Mouse (Mus musculus) urinary bladder, postnatal 14 days (tissue): ENCODE results near the gene Dab1.

Source experiments
- DNase-seq: peaks from one replicate; pipeline ENCODE4 v3.0.0; 2021; ENCODE audit warnings: low spot score

Dab1 gene

DNA sequence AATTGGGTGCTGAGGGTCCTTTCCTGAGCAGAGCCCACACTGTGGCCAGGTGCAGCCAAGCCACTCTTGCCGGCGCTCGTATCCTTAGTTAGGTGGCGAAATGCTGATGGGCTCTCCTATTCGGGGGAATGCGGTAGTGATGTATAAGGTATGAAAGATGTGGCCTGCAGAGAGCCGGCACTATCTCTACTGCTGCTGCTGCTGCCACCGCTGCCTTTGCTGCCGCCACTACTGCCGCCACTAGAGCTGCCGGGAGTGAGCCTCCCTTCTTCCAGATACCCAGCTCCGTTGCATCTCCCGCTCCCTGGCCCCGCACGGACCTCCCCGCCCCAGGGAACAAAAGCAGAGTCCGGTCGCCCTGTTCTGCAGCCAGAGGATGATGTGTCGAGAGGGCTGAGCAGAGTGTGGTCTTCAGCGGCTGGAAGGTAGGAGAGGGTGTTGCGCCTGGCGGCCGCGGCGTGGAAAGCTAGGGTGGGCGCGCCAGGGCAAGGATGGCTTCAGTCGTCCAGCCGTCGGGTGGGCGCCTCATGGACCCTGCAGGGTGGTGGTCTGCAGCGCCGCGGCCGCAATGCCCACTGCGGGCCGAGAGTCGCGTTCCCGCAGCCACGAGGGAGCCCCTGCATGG lies at the start of gene Dab1:
Gene Dab1 (plus strand): TSS at position 39 of the 625 bp plus-strand sequence.
- DNase-seq, result no peak

GRCm38 (mm10) chr4:103571721-103572352 lies 47.3 kb upstream of the Dab1 start:
- no peak for DNase-seq

DNA sequence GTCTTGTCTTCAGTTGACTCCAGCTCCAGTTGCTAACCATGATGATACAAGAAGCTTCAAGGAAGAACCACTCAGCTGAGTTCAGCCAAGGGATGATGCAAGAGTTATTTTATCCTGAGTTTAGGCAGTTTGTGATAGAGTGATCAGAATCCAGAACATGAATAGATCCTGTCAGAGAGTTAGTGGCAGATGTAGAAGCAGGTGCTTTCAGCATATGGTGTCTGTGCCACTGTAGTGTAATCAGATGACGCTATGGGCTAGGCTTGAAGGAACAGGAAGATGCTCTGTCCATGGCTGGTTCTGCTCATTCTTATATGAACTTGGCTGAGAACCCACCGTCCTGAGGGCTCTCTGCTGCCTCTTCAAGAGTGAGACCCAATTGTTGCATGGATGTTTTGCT lies 43.6 kb upstream of the Dab1 start:
- DNase-seq, result no peak

- DNase-seq, result no peak
Measured at GRCm38 (mm10) chr4:103576305-103576704, 42.9 kb upstream of the Dab1 start.

GRCm38 (mm10) chr4:103577111-103577815 lies 41.9 kb upstream of the Dab1 start:
- DNase-seq, result no peak

GRCm38 (mm10) chr4:103577821-103578220 lies 41.3 kb upstream of the Dab1 start:
- no peak for DNase-seq

DNA sequence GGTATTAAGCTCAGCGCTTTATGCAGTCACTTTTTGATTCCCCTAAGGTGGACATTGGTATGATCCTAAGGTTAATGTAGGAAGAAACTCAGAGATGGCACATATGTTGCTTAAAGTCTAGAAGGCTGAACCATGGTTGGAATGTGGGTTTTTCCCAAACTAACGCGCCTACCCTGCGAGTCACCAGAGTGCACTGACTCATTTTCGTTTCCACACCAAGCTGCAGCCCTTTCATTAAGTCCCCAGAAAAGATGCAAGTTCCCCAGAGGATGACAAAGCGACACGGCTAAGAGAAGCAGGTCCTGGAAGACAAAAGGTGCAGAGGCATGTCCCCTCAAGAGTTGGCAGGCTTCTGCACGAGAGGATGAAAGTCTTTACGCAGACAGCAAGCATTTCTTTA lies 39.1 kb upstream of the Dab1 start:
- no peak for DNase-seq

DNA sequence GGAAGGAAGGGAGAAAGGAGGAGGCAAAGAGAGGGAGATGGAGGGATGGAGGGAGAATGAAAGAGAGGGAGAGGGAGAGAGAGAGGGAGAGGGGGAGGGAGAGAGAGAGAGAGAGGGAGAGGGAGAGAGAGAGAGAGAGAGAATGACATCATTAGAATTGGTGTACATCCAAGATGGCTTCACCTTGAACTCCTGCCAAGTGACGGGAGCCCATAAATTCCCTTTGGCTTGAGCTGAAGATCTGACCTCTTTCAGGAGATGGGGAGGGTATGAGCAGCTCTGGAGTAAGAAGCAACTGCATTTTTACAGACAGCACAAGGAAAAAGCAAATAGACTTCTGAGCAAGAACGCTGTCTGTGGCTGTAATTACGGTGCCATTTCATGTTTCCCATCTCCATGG lies 4.1 kb upstream of the Dab1 start:
- DNase-seq, result no peak

- DNase-seq, result no peak
Measured at GRCm38 (mm10) chr4:103619946-103620371, 800 bp downstream of the Dab1 start.

- no peak for DNase-seq
Measured at GRCm38 (mm10) chr4:103620590-103621155, 1.5 kb downstream of the Dab1 start.

DNA sequence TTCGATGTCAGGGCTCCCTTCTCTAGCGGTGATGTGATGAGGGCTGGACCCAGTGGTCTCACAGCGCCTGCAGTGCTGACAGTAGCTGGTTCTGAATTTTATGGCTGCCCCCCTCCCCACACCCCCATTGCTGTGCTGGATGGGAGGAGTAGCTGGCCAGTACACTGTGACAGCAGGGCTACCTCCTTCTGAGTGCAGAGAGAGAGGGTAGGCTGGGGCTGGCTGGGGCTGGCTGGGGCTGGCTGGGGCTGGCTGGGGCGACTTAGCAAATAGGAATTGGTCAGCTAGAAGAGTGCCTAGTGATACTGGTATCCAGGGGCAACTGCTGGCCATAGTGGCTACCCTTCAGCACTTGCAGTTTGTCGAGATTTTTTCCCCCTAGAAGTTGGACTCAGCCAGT lies 2.4 kb downstream of the Dab1 start:
- no peak for DNase-seq

DNA sequence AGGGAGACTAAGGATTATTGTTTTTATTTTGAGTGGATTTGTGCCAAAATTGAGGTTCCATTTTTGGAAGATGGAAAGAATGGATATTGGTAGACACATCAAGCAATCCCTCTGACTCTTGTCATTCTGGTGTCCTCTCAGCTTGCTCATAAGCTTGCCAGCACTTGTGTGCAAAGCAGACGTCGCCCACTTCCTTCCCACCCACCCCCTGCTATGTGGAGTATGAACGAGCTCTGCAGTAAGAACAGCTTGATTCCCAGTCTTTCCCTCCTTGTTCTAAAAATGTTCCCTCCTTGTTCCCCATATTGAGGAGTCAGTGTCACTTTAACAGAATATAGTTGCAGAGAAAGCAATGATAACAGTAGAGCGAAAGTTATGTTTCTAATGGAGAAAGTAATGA lies 11.0 kb downstream of the Dab1 start:
- no peak for DNase-seq

DNA sequence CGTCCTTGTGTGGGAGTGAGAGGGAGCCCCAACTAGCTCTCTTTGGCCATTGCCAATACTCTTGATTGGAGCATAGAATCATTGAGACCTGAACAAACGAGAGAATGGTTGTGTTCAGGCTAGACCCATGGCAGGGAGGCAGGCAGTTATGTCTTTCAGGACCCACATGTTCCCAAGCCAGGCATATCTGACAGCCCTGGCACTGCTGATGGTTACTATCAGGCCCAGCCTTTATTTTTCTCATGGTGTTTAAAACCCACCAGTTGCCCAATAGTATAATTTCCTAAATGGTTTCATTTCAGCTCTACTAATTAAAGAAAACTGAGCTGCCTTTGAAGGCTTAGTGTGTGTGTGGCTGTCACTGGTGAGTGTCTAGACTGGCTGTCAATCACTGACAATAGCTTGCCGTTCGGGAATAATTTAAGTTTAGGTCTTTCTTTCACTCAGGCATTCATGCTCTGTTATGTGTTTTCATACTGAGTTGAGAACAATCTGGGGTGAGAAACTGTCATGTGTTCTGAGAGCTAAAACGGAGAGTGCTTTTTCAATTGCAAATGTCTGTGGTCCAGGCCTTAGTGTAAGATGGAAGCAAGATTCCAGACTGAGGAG lies 17.1 kb downstream of the Dab1 start:
- no peak for DNase-seq

DNA sequence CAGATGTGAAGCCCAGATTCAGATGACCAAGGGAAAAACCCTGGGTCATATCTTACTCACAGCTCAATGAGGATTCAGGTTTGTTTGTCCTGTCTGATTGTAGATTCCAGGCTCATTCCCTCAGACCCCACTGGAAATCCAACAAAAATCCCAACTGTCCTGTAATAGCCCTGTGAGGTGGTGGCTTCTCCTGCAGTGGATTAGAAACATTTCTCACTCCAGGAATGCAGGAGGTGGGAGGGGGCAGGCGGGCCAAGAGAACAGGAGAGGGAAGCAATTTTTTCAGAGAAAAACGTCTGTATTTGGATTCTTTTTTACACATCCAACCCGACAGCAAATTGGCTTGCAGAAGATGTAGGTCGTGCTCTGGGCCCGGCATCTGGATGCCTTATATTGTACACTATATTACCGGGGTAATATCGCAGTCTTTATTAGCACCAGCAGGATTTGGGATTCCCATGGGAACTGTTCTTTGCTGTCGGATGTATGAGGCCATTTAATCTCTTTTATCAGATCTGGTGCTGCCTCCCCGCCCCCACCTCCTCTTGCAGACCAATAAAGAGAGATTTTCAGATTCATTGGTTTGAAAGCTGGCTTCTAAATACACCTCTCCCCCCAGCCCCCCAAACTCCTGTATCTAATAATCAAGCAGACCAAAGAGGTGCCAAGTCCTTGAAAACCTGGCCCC lies 29.2 kb downstream of the Dab1 start:
- DNase-seq, result no peak

DNA sequence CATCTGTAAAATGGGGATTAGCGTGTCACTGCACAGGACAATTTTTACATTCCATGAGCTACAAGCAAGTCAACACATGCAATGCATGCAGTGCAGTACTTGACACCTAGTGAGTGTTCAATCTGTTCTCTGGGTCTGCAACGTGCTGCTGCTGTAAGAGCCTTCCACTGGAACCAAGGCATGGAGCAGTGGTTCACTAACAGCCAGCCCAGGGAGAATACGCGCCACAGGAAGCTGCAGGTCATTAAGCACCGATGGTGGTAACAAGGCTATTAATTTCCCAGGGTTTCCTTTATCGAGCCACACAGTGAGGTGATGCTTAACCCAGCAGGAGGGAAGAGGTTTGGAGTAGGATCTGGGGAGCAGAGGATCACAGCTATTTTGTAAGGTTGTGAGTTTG lies 36.6 kb downstream of the Dab1 start:
- DNase-seq, result no peak

DNA sequence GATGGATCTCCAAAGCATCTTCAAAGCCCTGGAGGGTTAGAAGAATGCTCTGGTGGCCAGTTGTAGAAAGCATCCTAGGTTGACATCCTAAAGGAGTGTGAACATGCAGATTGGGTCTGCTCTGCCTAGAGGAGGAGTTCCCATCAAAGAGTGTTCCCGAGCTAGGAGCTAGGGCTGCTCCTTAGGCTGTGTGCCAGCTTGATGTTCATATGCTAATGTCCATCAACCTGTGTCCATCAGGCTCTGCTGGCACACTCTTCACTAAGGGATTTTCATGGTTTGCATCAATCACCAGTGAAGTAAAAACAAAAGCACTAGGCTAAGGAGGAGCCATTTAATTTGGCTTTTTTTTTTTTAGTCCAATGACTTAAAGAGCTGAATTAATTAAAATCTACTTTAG lies 42.2 kb downstream of the Dab1 start:
- DNase-seq, result no peak

- DNase-seq, result no peak
Measured at GRCm38 (mm10) chr4:103667438-103667837, 48.3 kb downstream of the Dab1 start.

DNA sequence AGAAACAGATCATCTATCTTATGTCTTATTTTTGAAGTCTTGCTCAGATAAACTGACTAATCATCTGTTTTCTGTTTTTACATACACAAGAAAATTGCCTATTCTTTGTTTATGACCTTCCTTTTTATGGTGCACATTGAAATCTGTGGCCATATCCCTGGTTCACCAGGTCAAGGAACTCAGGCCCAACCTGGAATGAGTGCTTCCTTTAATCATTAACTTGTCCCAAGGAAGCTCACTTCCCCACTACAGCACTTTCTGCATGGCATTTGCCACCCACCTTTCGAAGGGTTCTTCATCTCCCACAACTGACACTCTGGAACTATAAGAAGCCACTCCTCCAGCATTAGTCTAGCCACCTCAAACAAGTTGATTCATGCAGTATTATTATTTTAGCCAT lies 58.0 kb downstream of the Dab1 start:
- no peak for DNase-seq

- DNase-seq, result no peak
Measured at GRCm38 (mm10) chr4:103678501-103678900, 59.3 kb downstream of the Dab1 start.

DNA sequence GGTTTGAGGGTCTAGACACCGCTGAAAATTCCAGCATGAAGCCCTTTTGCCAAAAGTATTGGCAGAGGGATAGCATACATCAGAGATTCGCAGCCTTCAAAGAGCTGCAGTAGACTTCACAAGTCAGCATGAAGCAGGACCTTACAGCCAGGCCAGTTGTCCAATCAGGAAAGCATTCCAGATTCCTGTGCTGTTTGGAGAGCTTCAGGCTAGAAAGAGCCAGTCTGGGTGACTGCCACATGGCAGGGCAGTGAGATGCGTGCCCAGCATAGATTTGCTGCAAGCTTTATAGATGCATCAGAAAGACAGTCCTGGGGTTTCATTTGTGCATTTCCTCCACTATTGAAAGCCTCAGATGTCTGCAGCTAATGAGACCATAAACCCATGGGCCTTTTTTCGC lies 66.0 kb downstream of the Dab1 start:
- no peak for DNase-seq

DNA sequence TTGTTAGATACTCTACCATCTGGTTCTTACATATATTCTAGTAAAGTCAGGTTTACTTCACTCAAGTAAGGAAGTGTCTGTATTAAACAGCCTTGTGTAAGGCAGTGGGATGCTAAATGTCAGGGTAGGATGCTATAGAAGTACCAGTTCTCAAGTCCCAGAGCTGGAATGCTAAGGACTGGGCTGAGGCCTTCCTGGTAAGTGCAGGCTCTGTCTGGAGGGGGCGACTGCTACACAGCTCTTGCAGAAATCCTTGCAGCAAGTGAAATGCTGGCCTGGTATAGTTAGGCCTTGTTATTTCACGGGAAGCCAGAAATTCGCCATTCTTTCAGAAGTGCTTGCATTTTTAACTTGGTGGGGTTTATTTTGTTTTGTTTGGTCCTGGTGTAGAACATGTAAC lies 72.6 kb downstream of the Dab1 start:
- DNase-seq, result no peak

DNA sequence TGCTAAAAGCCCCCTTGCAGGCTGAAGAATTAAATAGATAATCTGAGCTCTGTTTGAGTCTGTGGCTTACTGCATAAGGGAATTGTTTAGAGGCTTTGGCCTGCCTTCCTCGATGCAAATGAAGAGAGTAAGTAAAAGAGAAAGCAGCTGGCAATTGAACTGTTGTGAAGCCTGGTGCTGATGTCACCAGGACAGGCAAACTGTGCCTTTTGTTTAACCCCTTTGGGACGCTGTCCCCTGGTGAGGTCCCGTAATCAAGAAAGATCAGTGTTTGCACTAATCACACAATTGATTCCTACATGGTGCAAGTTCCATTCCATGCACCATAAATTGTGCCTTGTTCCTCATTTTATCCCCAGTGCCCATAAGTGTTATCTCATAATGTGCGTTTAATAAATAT lies 80.6 kb downstream of the Dab1 start:
- DNase-seq, result no peak
